Mouse (Mus musculus) spleen, adult 12 weeks (tissue): ENCODE measurements around the gene Csmd2.

ENCODE experiments used
- DNase-seq: peaks from one replicate; pipeline ENCODE4 v3.0.0; 2022; ENCODE audit warnings: low spot score

The Csmd2 gene

GRCm38 (mm10) chr4:128414741-128415140 is 427.1 kb downstream of the Csmd2 start:
- no peak for DNase-seq

- no peak for DNase-seq
These were observed 432.4 kb downstream of the Csmd2 start for GRCm38 (mm10) chr4:128419988-128420617.

- no peak for DNase-seq
These were observed 434.8 kb downstream of the Csmd2 start for GRCm38 (mm10) chr4:128422486-128422885.

GRCm38 (mm10) chr4:128425339-128425738 is 437.7 kb downstream of the Csmd2 start:
- DNase-seq: no peak

GRCm38 (mm10) chr4:128427261-128428030 is 439.8 kb downstream of the Csmd2 start:
- DNase-seq: no peak

GRCm38 (mm10) chr4:128428303-128429107 is 440.8 kb downstream of the Csmd2 start:
- no peak for DNase-seq

- no peak for DNase-seq
These were observed 441.9 kb downstream of the Csmd2 start for GRCm38 (mm10) chr4:128429591-128429990.

GRCm38 (mm10) chr4:128440550-128440949 is 452.9 kb downstream of the Csmd2 start:
- no peak for DNase-seq

- DNase-seq: no peak
These were observed 453.6 kb downstream of the Csmd2 start for GRCm38 (mm10) chr4:128441228-128441627.

GRCm38 (mm10) chr4:128442791-128443190 is 455.1 kb downstream of the Csmd2 start:
- DNase-seq: no peak

GRCm38 (mm10) chr4:128445514-128446260 is 458.0 kb downstream of the Csmd2 start:
- no peak for DNase-seq

- no peak for DNase-seq
These were observed 461.3 kb downstream of the Csmd2 start for GRCm38 (mm10) chr4:128448831-128449431.

GRCm38 (mm10) chr4:128450137-128450536 is 462.5 kb downstream of the Csmd2 start:
- no peak for DNase-seq

- DNase-seq: no peak
These were observed 463.3 kb downstream of the Csmd2 start for GRCm38 (mm10) chr4:128450974-128451373.

GRCm38 (mm10) chr4:128451383-128451794 is 463.7 kb downstream of the Csmd2 start:
- DNase-seq: no peak

GRCm38 (mm10) chr4:128466708-128467107 is 479.1 kb downstream of the Csmd2 start:
- no peak for DNase-seq

- DNase-seq: no peak
These were observed 480.4 kb downstream of the Csmd2 start for GRCm38 (mm10) chr4:128468040-128468439.

GRCm38 (mm10) chr4:128476249-128476648 is 488.6 kb downstream of the Csmd2 start:
- no peak for DNase-seq

GRCm38 (mm10) chr4:128483891-128484290 is 496.2 kb downstream of the Csmd2 start:
- no peak for DNase-seq

GRCm38 (mm10) chr4:128484679-128485078 is 497.0 kb downstream of the Csmd2 start:
- DNase-seq: no peak

GRCm38 (mm10) chr4:128489521-128490100 is 502.0 kb downstream of the Csmd2 start:
- no peak for DNase-seq
